Mouse (Mus musculus) retina, postnatal 1 day (tissue): Measurements from ENCODE around the gene Cwh43.

Experiments used
- DNase-seq: peaks from one replicate; pipeline ENCODE4 v3.0.0-alpha.2; 2012

Gene Cwh43

DNA sequence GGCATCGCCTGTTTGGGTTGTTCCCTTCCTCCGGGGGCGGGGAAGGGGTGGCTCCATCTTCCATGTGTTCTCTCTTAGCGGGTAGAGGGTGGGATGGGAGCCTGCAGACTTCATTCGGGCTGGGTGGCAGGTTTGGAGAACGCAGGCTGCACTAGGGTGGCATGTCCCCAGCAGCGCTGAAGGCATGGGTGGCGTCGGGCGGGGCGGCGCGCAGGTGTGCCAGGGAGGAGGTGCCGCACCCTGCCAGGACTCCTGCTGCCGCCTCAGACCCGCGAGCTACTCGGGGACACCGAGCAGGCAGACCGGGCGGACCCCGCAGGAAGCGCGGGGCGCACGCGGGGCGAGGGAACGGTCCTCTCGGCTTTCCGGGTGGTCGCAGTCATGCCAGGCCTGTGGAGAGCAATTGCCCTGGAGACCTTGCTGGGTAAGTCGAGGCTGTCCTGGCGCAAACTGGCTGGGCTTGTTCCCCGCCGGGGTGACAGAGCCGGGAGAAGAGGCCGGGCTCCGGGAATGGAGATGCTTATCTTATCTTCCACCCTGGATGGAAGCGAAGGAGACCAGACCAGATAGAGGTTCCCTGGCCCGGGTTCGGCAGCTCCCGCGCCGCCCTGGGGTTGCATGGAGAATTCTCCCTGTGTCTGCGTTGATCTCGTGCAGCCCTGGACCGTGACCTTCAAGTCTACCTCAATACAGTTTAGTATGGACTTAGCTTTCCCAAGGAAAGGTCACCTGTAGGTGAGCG lies at the start of gene Cwh43:
Gene Cwh43, plus strand, starts transcription at position 95 of the 742 bp plus-strand sequence.
- peak; percentile 12 for DNase-seq

DNA sequence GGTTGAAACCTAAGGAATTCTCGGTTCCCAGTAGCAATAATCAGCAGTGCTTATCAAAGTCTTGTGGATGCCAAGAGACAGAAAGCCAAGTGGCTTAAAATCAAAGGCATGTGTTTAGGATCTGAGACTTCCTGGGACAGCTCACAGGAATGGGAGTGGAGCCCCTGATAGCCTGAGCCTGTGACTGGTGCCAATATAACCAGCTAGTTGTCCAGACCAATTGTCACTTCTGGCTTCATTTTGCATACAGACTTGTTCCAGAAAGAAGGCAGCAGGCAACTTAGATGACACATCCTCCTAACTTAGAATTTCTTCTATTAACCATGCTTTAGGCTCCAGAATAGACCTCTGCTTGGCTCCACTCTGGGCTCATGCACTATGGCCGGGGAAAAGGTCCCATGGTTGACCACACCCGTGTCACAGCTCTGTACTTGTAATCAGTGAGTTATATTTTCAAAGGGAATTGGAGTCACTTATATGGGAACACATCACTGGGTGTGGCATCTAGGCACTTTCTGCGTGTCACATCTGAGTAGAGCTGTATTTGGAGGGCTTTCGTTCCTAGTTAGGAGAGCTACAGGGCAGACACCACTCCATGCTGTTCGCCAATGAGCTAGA lies 46.6 kb upstream of the Cwh43 start:
- no peak for DNase-seq

DNA sequence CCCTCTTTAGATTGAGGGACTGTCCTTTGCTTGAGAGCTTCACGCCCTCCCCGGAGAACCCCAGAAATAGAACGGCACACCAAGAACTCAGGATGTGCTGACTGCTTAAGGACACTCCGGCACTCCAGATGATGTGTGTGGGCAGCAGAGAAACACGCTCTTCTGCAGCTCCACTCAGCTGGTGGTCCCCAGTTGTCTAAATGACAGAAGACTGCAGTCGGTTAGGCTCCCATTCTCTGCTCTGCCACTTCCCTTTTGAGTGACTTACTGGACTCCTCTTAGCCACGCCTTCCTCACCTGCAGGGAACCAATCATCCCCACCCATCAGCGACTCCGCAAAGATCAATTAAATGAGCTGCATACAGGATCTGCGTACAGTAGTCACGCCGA lies 46.1 kb upstream of the Cwh43 start:
- peak; percentile 45 for DNase-seq

DNA sequence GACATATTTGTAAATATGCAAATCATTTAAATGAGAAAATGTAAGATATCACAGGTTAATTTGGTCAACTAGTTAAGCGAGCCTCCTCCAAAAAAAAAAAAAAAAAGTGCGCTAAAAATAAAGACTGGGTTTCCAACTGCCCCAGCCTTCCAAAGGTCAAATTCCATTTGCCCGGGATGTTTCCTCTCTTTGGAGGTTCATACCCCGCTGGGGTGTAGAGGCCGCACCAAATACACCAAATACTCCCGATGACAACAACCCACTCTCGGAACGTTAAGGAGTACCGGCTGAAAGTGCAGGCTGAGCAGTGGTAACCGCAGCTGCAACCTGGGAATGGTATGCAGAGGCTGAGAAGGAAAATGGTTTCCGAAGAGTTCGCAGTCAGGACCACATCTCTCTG lies 45.6 kb upstream of the Cwh43 start:
- DNase-seq: no peak

DNA sequence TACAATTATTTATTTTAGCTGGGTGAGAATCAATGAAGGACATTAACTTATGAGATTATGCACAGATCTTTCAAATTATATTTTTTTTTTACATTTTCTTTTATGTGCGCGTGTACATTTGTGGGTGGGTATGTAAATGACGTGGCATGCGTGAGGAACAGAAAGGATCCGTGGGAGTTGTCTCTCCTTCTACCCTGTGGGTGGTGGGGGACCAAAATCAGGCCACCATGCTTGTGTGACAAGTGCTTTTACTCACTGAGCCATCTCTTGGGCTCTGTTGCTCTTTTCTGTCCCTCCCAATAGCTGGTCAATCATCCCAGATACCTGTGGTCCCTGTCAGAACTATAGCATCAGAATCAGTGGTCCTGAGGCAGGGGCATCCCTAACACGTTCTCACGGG lies 43.5 kb upstream of the Cwh43 start:
- DNase-seq: no peak

DNA sequence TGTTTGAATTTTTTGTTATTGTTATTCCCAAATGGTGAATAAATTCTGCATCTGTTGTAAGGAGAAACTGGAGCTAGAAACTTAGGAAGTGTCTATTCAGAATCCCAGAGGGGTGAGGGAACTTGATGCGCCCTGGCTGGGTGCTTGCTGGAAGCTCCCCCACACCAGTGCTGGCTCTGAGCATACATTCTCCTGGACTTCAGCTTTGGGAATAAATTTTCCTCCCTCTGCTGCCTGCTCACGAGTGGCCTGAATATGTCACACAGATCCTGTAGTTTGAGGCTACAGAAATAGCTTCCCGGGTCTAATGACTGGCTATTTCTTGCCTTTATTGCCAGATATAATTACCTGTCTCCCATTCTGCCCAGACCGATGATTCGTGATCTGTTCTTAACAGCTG lies 43.1 kb upstream of the Cwh43 start:
- DNase-seq: no peak

DNA sequence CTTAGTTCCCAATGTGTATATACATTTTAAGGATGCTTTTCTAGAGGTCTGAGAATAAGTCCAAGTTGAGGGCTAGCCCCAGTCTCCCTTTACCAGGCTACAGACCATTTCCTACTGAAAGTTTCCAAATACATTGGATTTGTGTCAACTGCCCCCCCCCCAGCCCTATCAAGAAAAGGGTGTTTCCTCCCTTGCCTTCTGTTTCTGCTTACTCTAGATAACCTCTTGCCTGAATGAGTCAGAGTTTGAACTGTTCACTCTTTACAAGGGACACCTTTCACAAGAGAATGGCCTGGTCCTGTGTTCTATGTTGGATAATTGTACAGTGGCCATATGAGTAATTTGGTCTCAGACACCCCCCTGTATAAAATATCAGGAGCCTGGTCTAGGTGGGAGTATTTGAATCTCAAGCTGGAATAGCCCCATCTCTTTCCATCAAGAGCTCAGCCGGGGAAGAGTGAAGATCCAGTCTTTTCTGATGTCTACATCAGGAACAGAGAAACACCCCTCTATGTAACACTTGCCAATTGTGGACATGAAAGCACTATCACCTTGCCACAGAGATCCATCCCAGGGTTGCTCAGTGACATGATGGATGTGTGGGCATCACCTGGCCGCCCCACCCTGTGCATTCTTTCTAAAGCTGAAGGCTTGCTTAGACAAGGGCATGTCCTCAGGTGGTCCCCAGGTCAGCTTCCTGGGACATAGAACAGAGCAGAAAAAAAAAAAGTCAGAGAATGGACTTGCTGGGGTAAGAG lies 41.6 kb upstream of the Cwh43 start:
- DNase-seq: no peak

DNA sequence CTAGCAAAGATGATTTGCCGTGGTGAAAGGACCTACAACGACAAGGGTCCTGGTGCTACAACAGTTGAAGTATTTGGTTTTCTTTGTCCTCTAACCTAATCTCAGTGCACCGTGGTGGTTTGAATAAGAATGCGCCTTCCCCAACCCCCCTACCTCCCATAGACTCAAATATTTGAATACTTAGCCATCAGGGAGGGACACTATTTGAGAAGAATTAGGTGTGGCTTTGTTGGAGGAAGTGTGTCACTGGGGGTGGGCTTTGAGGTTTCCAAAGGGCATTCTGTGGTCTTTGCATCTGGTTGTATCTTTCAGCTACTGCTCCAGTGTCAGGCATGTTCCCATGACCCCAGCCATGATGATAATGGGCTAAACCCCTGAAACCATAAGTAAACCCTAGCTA lies 38.0 kb upstream of the Cwh43 start:
- no peak for DNase-seq

DNA sequence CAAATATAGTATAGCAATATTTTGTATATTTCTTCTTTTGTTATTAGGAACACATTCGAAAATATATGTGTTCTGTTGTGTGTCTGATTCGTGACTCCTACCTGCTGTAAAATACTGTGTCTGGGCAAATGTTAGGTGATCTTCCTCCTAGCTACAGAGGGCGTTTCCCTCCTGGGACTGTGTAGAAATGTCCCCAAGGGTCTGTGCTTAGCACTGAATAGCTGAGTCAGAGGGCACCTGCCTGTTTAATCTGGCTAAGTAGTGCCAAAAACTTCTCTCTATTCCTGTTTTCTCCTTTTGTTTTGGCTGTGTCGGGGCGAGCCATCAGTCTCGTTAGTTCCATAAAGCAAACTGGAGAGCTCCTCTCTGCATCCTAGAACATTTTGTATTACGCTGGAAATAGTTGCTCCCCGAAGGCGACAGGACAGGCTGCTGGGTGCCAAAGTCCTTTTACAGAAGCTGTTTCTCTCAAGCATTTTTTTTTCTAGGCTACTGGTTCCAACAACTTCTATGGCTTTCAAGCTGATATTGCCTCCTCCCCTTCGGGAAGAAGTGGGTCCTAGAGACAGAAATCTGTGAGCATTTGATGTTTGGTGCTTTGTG lies 36.9 kb upstream of the Cwh43 start:
- no peak for DNase-seq

DNA sequence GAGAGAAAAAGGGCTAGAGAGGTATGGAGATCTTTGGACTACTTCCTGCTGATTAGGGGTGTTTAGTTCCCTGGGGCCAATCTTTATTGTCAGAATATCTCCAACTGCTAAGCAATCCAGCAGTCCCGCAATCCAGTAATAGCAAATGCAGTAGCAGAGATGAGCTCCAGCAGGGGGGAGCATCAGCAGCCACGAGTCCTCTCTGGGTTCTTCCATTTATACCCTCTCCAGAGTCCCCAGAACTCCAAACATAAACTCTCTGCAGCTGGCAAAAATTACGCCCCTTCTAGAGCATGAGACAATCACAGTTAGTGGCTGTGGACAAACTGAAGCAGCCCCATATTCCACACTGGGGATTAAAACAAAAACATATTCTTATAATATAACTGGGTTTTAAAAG lies 36.1 kb upstream of the Cwh43 start:
- DNase-seq: no peak

DNA sequence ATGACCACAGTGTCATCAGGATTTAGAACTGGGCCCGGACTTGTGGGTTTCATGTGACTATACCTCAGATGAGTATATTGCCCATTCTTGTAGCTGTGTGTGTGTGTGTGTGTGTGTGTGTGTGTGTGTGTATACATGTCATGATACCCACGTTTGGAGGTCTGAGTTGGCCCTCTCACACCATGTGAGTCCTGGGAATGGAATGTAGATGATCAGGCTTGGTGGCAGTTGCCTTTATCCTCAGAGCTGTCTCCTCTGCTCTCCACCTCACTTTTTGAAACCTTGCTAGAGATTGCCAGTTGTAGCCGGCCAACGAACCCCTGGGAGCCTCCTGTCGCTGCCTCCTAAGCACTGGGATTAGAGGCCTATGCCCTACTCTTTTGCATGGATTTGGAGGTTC lies 33.3 kb upstream of the Cwh43 start:
- DNase-seq: no peak

DNA sequence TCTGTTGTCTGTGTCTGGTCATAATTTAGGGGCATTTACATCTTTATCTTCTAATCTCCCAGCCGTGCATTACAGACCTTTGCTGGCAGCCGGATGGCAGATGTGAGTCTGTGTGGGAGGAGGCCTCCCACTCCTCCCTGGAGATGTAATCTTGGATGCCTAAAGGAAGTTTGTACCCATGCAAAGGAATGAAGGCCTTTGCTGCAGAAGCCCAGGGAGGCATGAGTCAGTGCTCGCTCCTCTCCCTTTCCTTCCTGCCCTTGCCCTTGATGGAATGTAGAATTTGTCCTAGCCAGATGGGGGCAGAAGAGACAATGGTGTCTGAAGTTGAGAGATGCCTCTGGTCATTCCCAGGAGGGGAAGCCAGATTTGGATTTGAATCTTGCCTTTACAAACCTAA lies 32.7 kb upstream of the Cwh43 start:
- DNase-seq: no peak

DNA sequence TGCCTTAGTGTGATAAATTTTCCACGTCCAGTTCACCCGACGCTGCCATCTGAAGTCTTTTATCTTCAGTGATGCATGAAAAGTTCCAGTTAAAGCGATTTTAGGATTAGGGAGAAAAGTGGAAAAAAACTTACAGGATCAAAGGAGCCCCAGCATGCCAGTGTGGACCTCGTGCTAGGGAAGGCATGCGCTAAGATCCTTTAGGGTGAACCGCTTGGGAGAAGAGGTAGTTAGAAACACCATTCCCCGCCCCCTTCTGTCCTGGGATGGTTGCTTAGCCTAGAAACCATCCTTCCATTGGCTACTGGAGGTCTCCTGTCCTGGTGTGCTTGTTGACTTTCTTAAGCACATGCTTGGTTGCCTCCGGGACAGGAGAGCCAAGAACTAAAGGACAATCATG lies 29.8 kb upstream of the Cwh43 start:
- DNase-seq: no peak

DNA sequence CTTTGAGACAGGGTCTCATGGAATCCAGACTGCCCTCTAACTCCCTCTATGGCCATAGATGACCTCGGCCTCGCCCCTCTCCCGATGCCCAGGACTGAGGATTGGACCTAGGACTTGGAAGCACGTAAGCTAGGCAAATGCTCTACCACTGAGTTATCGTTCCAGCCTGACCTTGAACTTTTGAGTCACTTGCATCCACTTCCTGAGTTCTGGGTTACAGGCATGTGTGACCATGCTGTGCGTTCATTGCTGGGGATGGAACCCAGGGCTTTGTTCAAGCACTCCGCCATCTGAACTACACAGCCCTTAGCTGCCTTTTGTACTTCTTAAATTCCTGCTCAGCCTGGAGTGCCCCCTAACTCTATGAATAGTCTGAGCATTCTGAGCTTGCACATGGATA lies 29.4 kb upstream of the Cwh43 start:
- DNase-seq: no peak

DNA sequence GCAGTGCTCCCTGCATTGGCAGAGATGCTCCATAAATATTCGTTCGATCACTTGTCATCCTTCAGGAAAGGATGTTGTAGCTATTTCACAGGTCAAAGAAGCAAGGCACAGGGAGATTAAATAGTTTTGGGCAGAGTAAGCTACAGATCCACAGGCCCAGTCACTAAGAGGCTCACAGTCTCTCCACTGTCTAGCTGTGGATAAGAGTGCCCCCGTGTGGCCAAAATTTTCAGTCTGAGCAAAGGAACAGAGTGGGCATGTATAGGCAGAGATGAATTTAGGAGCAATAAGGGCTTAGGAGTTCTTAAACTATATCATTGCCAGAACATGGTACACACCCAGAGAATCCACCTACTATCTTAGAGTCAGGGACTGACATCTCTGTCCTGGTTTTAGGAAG lies 26.0 kb upstream of the Cwh43 start:
- DNase-seq: peak; percentile 88

DNA sequence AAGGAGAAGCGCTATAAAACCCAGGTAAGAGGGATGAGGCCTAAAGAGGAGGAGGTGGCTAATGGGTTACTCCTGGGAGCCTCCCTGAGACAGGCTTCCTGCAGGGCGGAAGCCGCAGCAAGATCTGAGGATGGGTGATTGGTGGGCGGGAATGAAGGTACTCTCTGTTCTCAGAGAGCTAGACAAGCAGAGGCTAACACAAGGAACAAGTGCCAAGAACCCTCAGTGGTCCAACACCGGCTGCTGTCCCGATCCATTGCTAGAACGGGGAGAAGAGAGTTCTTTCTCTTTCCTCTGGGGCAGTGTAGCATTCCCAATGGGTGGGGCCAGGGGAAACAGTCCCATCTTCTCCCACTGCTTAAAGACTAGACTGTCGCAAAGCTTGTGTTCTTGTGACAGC lies 25.0 kb upstream of the Cwh43 start:
- DNase-seq: no peak

DNA sequence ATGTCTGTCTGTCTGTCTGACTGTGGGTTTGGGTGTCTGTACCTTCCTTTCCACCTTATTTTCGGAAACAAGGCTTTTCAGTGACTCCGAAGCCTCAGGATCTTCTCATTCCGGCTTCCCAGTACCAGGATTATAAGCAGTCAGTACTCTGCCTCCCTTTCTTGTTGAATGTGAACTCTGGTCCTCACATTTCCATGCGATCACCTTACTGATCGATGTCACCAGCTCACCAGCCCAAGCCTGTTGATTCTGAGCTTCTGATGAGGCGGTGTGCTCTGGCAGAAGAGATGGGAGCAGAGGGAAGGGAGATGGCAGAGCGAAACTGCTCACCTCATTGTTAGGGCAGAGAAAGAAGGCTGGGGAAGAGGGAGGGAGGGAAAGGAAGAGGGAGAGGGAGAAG lies 24.4 kb upstream of the Cwh43 start:
- DNase-seq: no peak

DNA sequence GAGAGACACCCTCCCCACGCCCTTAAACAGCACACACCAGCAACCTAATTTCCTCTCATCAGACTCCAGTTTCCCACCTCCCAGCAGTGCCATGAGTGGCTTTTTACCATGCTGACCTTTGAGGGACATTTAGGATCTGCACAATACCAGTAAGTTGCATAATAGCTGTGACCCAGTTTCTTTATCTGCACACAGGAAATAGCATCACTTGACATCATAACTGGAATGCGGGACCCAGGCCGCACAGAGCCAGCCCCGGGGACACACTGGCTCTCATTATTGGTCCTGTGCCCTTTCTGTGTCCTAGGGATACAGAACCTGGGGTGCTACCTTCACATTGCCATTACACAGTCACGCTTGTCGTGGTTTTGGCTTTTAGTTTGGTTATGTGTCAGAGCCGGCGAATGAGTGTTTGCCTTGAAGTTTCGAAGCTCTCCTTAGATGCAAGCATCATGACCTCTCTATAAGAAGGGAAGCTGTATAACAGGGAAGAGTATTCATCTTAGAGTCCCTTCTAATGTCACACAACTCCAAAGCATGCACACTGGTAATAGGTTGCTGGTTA lies 23.8 kb upstream of the Cwh43 start:
- DNase-seq: peak; percentile 33

DNA sequence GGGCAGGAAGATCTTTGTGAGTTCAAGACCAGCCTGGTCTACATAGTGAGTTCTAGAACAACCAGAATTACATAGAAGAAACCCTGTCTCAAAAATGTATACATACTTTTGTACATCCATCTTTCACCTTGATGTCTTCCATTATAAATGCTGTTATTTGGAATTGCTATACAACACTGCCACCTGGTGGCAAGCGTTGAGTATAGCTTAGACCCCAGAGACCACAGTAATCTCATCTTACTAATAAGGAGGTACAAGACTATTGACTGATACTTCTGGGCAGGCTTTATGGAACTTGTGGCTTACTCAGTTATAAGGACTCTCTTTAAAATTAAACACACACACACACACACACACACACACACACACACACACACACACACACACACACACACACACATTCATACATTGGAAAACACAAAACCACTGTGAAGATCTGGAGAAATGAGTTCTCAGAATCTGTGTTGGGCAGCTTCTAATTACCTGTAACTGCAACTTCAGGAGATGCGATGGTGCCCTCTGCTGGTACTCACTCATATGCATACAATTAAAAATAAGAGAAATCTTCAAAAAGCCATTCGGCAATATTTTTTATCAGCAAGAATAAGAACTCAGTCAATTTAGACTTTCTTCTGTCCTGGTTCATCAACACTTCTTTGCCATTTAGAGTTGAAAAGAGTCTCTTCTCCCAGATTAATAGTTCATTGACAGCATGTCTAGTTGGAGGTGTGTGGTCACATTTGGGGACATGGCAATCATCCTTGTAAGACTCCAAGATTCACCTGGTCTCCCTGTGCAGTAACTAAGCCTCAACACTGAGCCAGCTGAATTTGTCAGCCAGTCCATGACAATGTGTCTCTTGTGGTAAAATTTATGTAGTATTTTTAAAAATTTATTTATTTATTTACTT lies 22.9 kb upstream of the Cwh43 start:
- DNase-seq: peak; percentile 86

DNA sequence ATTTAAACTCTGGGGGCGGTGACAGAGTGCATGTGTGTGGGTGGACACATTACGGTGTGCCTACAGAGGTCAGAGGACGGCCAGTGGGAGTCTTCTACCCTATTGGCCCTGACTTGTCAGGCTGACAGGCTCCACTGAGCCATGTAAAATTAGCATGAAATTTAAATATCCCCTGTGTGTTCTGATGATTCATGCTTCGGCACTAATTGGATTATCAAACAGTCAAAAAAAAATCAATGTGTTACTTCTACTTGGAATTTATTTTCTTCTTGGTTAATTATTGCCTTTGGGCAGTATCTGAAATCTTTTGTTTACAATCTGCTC lies 22.3 kb upstream of the Cwh43 start:
- peak; percentile 61 for DNase-seq

DNA sequence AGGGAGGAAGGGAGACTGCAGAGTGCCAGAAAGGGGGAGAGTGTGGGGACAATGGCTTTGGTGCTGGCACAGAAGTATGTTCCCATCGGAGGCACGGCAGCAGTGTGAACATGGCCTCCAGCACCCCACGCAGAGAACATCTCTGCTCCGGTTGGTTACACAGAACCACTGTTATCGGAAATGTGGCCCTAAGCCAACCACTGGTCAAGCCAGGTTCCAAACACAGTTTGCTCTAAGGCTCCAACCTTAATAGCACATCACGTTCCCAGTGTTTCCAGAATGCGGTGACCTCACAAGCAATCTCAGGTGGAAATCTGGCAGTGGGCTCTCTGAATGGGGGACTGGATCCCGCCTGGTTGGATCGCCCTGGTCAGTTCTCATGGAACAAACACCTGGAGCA lies 12.8 kb upstream of the Cwh43 start:
- DNase-seq: no peak

DNA sequence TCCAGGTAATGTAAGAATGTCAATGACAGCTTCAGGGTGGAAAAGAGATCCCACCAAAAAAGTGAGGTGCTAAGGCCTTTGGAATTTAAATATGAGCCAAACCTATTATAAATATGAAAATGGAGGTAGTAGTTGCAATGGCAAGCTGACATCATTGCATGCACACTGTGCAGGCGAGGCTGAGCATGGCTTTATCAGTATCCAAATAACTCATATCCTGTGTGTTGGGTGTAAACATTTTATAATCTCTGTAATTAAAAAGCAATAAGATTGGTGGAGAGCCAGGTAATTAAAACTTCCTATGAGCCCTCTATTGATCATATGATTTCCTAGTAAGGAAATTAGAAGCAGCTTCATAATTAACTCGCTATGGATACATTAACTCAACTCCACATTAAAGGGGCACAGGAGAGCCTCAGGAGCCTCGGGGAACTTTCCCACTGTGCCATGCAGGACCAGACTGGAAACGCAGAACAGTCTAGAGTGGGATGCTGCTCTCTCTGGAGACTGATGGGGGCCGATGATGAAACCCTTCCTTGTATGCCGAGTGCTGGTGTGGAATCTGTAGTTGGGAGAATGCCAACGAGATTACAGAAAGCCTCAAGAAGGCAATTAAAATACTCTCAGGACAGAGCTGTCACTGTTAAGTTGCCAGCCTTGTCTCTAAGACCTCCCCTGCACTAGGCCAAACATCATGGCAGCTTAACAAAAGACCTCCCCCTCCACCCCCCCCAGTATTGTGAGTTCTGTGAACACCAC lies 5.9 kb upstream of the Cwh43 start:
- peak; percentile 80 for DNase-seq
